Mouse (Mus musculus): Measurements from ENCODE around the gene Rnd1.

Gene Rnd1

GRCm38 (mm10) chr15:98640157-98640556 is 37.1 kb downstream of the Rnd1 start:
- DNase-seq (ENCODE audit: low read depth, low spot score): no peak

- no peak for DNase-seq (ENCODE audit: low read depth, low spot score)
Observed at GRCm38 (mm10) chr15:98637155-98637554, 40.1 kb downstream of the Rnd1 start.

DNA sequence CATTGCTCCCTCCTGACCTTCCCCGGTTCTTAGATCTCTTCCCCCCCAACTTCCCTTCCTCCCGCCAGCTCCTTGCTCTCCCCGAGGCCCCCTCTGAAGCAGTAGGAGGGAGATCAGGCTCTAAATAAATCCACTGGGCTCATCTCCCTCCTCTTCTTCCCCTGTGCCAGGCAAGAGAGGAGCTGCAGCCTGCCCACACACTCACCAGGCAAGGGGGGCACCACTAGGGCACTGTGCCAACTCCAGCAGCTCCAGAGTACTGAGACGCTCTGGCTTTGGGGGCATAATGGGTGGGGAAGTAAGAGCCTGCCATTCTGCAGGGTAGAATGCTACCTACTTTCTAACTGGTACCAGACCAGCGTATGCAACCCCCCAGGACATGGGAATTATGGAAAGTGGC is 40.7 kb downstream of the Rnd1 start:
- no peak for DNase-seq (ENCODE audit: low read depth, low spot score)

- DNase-seq (ENCODE audit: low read depth, low spot score): no peak
Observed at GRCm38 (mm10) chr15:98635291-98635841, 41.9 kb downstream of the Rnd1 start.

DNA sequence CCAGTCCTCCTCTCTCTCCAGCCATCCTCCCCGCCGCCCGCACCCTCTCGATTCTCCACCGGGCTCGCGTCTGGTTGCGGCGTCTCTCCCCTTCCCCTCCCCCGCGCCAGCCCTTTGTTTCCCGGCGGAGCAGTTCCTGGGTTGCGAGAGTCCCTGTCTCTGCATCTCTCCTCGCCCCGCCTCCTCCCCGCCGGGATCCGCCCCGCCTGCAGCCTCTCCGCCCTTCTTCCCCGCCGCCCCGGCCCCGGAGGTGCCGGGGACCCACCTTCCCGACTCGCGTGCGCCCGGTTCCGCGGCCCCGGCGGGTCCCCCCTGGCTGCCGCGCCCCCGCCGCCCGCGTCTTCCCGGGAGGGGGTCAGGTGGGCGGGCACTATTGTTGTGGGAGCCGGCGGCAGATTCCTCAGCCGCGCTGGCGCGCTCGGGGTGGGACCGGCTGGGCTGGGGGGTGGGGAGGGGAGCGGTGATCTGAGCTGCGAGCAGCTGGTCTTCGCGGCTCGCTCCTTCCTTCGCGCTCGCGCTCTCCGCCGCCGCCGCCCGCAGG is 42.6 kb downstream of the Rnd1 start:
- peak; percentile 67 for DNase-seq (ENCODE audit: low read depth, low spot score)

DNA sequence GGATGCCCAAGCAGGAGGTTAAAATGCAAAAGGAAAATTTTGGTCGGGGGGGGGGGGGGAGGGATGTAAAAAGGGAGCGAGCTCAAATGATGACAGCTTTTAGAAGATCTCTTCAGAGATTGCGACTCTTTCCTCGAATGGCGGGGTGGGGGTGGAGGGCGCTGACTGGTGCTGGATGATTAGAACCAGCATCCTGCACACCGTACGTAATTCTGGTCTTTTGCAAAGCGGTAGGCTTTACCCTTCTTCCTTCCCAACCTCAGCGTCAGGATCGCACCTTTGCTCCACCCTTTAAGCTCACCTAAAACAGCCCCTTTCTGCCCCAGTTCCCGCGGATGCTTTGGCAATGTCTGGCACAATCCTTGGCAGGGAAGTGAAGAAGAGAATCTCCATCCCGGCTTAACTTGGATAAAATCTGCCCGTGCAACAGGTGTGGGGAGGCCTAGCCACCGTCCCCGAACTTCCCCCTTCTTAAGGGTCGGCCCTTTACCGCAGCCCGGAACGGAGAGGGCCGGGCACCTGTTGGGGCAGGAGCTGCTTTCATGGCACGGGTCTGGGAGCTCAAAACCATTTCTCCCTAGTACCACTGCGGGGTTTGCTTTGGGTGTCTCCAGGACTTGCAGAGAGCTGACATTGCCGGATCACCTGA is 43.3 kb downstream of the Rnd1 start:
- no peak for DNase-seq (ENCODE audit: low read depth, low spot score)

- no peak for DNase-seq (ENCODE audit: low read depth, low spot score)
Observed at GRCm38 (mm10) chr15:98632921-98633320, 44.3 kb downstream of the Rnd1 start.

- no peak for DNase-seq (ENCODE audit: low read depth, low spot score)
Observed at GRCm38 (mm10) chr15:98632107-98632744, 45.0 kb downstream of the Rnd1 start.

DNA sequence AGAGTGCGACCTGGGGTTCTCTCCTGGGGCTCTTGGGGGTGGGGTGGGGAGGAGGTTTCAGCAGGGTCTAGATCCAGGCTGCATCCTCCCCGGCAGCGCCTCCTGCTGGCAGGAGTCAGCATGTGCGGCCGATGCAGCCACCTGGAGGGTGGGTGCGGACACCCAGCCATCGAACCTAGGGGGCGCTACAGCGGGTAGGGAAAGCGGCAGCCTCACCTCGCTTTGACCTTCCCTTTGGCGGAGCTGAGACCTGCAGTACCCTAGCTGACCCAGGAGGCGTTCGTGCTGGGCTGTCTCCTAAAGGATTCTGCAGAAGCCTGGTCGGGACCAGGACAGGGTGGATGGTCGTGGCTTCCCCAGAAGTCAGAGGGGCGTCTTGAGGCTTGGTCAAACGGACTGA is 45.8 kb downstream of the Rnd1 start:
- no peak for DNase-seq (ENCODE audit: low read depth, low spot score)

DNA sequence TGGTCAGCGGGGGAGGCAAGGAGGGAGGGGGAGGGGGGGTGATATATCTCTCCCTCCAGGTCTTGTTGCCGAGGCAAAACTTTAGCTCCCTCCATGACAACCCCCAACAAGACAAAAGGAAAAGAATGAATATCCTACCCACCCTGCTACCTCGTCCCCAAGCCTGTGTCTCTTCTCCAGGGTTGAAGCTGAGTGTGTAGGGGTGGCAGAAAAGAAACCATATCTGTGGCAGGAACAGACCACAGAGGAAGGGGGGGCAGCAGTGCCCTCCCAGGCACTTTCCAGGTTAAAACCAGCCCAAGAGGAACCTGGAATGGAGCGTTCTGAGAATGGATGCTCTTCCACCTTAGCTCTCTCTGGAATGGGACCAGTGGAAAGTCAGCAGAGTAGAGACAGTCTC is 46.7 kb downstream of the Rnd1 start, which contains the start of gene Cacnb3:
Gene Cacnb3, plus strand, starts transcription at position 301 of the 400 bp plus-strand sequence.
- DNase-seq (ENCODE audit: low read depth, low spot score): no peak

DNA sequence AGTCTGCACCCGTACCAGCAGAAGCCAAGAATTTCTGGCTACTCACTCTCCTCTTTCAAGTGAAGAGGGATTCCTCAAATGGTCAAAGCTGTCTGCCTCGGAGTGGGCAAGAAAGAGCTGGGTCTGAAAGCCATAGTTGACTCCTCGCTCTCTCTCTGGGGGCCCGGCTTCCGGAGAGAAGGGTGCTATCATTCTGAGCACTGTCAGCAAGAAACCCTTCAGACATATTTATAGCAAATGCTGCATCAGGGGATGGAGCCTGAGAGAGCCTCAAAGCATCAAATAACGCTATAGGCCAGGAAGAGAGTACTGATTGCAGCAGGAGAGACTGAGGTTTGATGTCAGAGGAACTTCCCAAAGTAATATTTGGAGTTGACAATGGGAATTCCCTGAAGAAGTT is 47.8 kb downstream of the Rnd1 start:
- no peak for DNase-seq (ENCODE audit: low read depth, low spot score)

DNA sequence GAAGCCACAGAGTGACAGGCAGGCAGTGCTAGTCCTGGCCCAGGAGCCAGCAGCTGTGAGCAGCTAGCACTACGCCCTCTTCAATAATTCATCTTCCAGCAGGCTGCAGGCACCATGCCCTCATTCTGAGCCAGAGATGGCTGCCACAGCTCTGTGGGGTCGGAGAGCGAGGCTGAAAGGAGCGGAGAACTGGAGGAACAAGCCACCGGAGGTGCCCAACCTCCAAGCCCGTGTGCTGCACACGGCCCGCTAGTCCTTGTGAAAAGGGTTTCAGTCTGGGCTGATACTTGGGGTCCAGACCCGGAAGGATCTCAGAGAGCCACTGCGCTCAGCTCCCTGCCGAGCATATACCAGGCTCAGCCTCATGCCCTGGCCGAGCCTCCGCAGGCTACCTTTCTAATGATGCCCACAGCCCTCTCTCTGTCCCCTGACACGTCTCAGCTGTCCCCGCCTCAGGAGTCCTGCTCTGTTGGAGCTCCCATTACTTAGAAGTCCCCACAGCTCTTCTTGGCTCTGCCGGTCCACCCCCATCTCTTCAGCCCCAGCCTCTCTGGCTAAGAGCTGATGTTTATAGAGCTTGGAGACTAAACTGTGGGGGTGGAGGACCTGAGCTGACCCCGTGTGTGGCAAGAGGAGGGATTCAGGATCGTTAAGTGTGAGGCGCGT is 48.5 kb downstream of the Rnd1 start:
- no peak for DNase-seq (ENCODE audit: low read depth, low spot score)

GRCm38 (mm10) chr15:98626487-98627212 is 50.6 kb downstream of the Rnd1 start:
- no peak for DNase-seq (ENCODE audit: low read depth, low spot score)

DNA sequence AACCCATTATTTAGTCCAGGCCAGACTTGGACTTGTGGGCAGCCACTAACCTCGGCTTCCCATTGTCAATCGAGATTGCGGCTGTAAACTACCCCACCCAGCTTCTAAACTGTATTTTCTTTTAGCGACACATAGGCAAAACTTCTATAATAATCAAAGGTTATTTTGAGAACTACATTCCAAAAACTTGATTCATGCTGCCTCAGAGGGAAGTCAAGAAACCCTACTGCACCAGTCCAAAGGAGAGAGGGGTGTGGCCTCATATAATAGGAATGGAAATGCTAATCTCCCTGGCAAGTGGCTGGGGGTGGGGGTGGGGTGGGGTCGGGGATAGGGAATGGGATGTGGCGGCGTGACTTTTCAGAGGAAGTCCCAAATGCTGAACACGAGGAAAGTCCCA is 51.2 kb downstream of the Rnd1 start:
- DNase-seq (ENCODE audit: low read depth, low spot score): no peak

GRCm38 (mm10) chr15:98623361-98623821 is 53.9 kb downstream of the Rnd1 start:
- no peak for DNase-seq (ENCODE audit: low read depth, low spot score)

DNA sequence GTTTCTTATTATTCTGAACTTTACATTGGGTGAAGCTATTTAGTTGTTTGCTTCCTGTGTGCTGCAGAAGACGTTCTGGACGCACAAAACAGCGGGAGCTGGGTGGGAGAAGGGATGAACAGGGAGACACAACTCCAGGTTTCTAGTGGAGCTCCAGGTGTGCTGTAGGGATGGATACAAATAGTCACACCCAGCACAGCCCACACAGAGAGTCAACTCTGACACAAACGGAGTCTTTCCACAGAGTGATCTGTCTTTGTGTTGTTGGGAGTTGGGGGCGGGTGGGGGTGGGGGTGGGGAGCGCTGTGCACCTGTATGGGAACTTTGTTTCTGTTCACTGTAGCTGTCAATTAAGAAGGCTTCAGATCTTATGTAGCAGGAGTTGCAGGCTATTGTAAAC is 54.5 kb downstream of the Rnd1 start:
- no peak for DNase-seq (ENCODE audit: low read depth, low spot score)

- DNase-seq (ENCODE audit: low read depth, low spot score): no peak
Observed at GRCm38 (mm10) chr15:98622199-98622598, 55.1 kb downstream of the Rnd1 start.

GRCm38 (mm10) chr15:98617176-98617537 is 60.1 kb downstream of the Rnd1 start:
- no peak for DNase-seq (ENCODE audit: low read depth, low spot score)

DNA sequence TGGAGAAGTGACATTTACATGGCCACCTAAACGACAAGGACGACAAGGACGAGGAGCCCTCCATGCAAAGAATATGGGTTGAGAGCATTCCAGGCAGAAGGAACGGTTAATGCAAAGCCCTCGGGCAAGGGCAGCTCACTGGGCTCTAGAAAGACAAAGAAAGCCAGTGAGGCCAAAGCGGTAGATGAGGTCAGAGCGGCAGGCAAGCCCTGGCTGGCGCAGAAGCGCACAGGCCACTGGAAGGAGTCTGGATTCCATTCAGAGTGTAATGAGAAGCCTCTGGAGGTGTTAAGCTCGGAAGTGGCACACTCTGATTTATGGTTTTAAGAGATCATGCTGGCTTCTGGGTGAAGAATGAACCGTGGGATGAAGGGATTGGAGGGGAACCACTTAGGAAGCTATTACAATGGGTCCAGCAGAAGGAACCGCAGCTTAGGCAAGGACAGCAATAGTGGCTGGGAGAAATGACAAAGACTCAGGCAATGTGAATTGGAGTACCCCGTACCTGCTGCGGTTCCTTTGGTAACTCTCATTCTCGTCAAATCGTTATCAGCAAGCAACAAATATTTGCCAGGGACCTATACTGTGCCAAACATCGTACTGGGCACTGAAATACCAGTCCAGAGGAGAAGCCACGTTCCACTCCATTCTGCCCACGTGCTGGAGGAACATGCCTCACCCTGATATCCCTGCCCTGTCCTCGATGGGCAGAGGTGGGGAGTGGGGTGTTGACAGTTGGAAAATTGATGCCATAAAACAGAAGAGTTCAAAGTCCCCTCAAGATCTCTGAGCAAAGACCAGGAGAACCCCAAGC is 60.7 kb downstream of the Rnd1 start:
- DNase-seq (ENCODE audit: low read depth, low spot score): no peak

DNA sequence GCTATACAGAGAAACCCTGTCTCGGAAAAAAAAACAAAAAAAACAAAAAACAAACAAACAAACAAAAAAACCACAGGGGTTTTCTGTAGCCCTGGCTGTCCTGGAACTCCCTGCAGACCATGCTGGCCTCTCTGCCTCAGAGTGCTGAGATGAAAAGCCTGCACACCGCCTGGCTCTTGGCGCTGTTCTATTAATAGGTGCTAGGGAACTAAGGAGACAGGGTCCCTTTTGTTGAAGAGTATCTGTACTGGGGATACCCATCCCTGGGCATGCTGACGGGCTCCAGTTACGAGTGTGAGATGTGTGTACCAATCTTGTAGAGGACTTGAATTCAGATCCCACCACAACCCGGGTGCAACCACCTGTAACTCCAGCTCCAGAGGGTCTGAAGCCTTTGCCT is 61.5 kb downstream of the Rnd1 start:
- no peak for DNase-seq (ENCODE audit: low read depth, low spot score)

DNA sequence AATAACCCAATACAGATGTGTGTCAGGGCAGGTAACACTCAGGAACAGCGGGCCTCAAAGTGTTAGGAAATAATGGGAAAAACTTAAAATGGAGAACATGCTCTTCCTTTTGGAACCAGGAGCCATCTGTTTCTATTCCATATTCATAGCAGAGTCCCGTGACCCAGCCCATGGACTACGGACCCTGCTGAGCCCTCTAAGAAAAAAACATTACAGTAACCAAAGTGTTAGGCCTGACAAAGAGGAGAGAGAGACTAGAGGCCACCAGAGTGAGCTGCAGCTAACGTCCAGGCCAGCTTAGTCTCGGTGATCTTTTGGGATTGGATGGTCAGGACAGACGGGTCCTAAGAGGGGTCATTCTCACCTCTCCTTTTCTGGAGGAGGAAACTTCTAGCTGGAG is 62.3 kb downstream of the Rnd1 start:
- no peak for DNase-seq (ENCODE audit: low read depth, low spot score)
